Mouse (Mus musculus) neutrophil, adult 5-6 weeks (primary cell): ENCODE data around the gene Ggt7. TPM values are rescaled to one million over a fixed set of nuclear protein-coding genes. Genes with fewer than 3 reads are reported as not detected.
"Not testable (repeated sequence)": the region's sequence is repeated elsewhere in the genome, so short reads cannot be mapped to it uniquely, and the experiment has no call there.

Source experiments
- ATAC-seq: fragments of 151-379, 151-347 bp; 2 replicates; pipeline ENCODE4 v1.8.0; 2017; ENCODE audit warnings: mild to moderate bottlenecking, moderate TSS enrichment; ENCODE audit not compliant: insufficient number of reproducible peaks, poor library complexity, low FRiP score, severe bottlenecking; ENCODE audit errors: extremely low read depth
- total RNA-seq: library from RNA; stranded (forward); fragments of 200-1000 nt; gene quantifications from 2 replicates; pipeline ENCODE4 v1.2.3, GENCODE M21; 2017

Ggt7 gene
- total RNA-seq, 1 experiment from 2014 or later: not detected

GRCm38 (mm10) chr2:155514666-155515065 lies 3.4 kb downstream of the Ggt7 start:
- ATAC-seq: peak; percentile 13; the same call in 1 of the 2 replicates

- ATAC-seq: no peak
Observed at GRCm38 (mm10) chr2:155513543-155513942, 4.5 kb downstream of the Ggt7 start.

- ATAC-seq: peak; percentile 49; the same call in 1 of the 2 replicates
Observed at GRCm38 (mm10) chr2:155512479-155512878, 5.6 kb downstream of the Ggt7 start.

- ATAC-seq: no peak
Observed at GRCm38 (mm10) chr2:155507721-155508470, 10.1 kb downstream of the Ggt7 start.

- ATAC-seq: no peak
Observed at GRCm38 (mm10) chr2:155505811-155506210, 12.2 kb downstream of the Ggt7 start.

GRCm38 (mm10) chr2:155504440-155505355 lies 13.3 kb downstream of the Ggt7 start:
- ATAC-seq: no peak

- ATAC-seq: no peak
Observed at GRCm38 (mm10) chr2:155502596-155502995, 15.4 kb downstream of the Ggt7 start.

- ATAC-seq: no peak
Observed at GRCm38 (mm10) chr2:155490998-155491397, 27.0 kb downstream of the Ggt7 start.

GRCm38 (mm10) chr2:155482021-155482420 lies 36.0 kb downstream of the Ggt7 start:
- ATAC-seq: peak; percentile 67; the same call in 1 of the 2 replicates

- ATAC-seq: peak; percentile 59
Observed at GRCm38 (mm10) chr2:155473570-155474088, 44.4 kb downstream of the Ggt7 start, which contains the start of gene Ncoa6. TSS of gene Ncoa6 (minus strand) at chr2:155473894.

- 0 out of 2 replicates have a peak, but pooled peaks have one; percentile 6 for ATAC-seq
Observed at GRCm38 (mm10) chr2:155472671-155473569, 45.1 kb downstream of the Ggt7 start.

- ATAC-seq: no peak
Observed at GRCm38 (mm10) chr2:155466861-155467260, 51.2 kb downstream of the Ggt7 start.

GRCm38 (mm10) chr2:155453591-155453990 lies 64.4 kb downstream of the Ggt7 start:
- ATAC-seq: no peak

GRCm38 (mm10) chr2:155451256-155451655 lies 66.8 kb downstream of the Ggt7 start:
- no peak for ATAC-seq

GRCm38 (mm10) chr2:155447906-155448305 lies 70.1 kb downstream of the Ggt7 start:
- not testable (repeated sequence) for ATAC-seq

- ATAC-seq: no peak
Observed at GRCm38 (mm10) chr2:155443446-155443845, 74.6 kb downstream of the Ggt7 start.

- no peak for ATAC-seq
Observed at GRCm38 (mm10) chr2:155442916-155443315, 75.1 kb downstream of the Ggt7 start.
